Mouse (Mus musculus) macrophage (primary cell): ENCODE data around the gene Scd4. TPM values are rescaled to one million over a fixed set of nuclear protein-coding genes. Genes with fewer than 3 reads are reported as not detected.
"Not testable (repeated sequence)": the region's sequence is repeated elsewhere in the genome, so short reads cannot be mapped to it uniquely, and the experiment has no call there.

Experiments used
- H3K27ac ChIP-seq: fragments of 350-480 bp; formaldehyde crosslinking; 2 replicates; pipeline ENCODE4 v1.9.0; 2021
- H3K36me3 ChIP-seq: fragments of 350-480 bp; formaldehyde crosslinking; 2 replicates; pipeline ENCODE4 v1.9.0; 2021; ENCODE audit errors: inconsistent target
- H3K4me3 ChIP-seq: fragments of 350-480 bp; formaldehyde crosslinking; 2 replicates; pipeline ENCODE4 v1.9.0; 2021; ENCODE audit errors: inconsistent target
- H3K79me2 ChIP-seq: fragments of 350-480 bp; formaldehyde crosslinking; 2 replicates; pipeline ENCODE4 v1.9.0; 2021; ENCODE audit errors: inconsistent target
- whole genome bisulfite sequencing: methylation state at CpG from one replicate; pipeline ENCODE4 v1.1.7; 2026; ENCODE audit warnings: inconsistent platforms; ENCODE audit not compliant: missing documents; 5-methylcytosine and 5-hydroxymethylcytosine counted together
- polyA plus RNA-seq: library from polyadenylated mRNA; stranded (reverse); fragments of 250-400 nt; gene quantifications from 3 replicates; pipeline ENCODE4 v1.2.4, GENCODE M21; 2018; ENCODE audit warnings: inconsistent platforms

Gene Scd4
- polyA plus RNA-seq, 1 experiment from 2014 or later = 0.16 TPM

DNA sequence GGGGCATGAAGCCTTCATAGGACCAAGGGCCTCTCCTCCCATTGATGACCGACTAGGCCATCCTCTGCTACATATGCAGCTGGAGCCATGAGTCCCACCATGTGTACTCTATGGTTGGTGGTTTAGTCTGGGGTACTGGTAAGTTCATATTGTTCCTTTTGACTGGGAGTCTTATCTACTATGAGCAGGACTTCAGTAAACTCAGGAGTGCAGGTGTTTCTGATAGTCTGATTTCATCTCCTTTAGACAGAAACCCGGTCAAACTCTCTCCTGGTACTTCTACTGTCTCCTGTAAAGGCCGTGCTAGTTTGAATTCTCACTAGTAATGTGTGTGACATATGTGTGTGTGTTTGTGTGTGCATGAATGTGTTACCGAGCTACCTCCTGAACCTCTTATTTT lies 32.8 kb downstream of the Scd4 start:
- Histone ChIP-seq H3K27ac (no peak overlapping the region), H3K4me3 (no peak overlapping the region), H3K36me3 (no peaks in the 10 kb centered on the region), H3K79me2 (no peaks in the 10 kb centered on the region)
- WGBS = 94% methylated on average over 4 of the region's 4 CpGs

DNA sequence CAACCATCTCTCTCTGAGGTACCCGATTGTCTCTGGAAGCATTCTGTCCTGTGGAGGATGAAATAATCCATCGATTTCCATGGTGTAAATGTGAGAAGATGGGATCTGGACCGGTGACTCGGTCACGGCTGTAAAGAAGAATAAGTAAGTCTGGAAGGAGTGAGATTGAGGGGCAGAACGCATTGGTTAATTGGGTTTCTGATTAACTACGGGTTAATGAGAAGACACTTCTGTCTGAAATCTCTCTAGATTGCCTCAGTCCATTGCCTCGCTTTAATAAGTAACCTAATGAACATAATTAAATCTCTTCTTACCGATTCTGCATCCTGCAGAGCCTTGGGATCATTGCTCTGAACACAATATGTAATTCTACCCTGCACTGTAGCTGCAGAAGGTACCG lies 34.2 kb downstream of the Scd4 start:
- H3K79me2 ChIP-seq, H3K27ac ChIP-seq, H3K4me3 ChIP-seq, H3K36me3 ChIP-seq: not testable (repeated sequence)
- WGBS = 96% methylated on average over 7 of the region's 10 CpGs

DNA sequence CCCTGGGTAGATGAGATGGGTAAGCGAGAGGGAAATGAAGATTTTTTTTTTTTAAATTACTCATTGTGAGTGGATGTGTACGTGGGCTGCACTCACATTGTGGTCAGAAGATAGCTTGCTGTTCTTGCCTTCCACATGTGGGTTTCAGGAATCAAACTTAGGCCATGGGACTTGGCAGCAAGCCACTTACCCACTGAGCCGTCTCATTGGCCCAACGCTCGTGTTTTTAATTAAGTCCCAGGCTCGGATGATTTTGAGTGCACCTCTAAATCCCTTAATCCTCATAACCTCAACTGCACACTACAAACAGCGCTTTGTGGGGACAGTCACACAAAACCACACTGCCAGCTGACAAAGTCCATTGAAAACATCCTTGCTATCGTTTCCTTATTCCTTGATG lies 36.5 kb downstream of the Scd4 start:
- no peaks in the 10 kb centered on the region for H3K36me3 ChIP-seq
- 77% methylated on average over 8 of the region's 8 CpGs for WGBS
- H3K79me2 ChIP-seq = no peaks in the 10 kb centered on the region
- H3K4me3 ChIP-seq = no peak overlapping the region
- H3K27ac ChIP-seq = no peak overlapping the region

DNA sequence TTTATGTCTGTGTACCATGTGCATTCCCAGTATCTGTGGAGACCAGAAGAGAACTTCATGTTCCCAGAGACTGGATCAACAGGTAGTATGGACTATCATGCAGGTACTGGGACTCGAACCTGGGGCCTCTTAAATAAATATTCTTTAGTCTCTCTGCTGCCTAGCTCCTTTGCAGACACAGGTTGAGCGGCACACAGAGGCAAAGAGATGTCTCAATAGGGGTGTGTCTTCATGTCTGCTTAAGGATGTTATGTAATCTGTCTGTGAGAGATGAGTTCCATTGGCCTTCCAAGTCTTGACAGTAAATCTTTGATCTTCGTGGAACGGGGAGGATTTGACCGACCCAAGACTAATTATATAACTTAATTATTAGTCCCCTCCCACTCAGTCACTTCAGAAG lies 37.3 kb downstream of the Scd4 start:
- Histone ChIP-seq H3K79me2 (no peaks in the 10 kb centered on the region), H3K4me3 (no peak overlapping the region), H3K27ac (no peak overlapping the region), H3K36me3 (no peaks in the 10 kb centered on the region)
- WGBS = 58% methylated on average over 5 of the region's 5 CpGs

DNA sequence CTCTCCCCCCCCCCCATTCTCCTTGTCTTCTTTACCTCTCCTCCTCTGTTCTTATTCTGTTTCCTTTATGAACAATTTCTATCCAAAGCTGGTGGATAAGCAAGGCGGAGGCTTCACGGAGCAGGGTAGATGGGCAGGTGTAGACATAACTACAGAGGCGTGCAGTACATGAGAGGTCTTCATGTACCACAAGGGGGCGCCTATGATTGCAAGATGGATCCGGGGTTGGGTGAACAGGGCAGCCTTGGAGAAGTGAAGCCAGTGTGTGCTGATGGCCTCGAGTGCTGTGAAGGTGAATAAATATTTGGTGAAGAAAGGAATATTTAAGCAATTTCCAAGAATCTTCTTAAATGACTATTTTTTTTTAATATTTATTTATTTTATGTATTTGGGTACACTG lies 40.1 kb downstream of the Scd4 start:
- H3K36me3 ChIP-seq = no peaks in the 10 kb centered on the region
- no peak overlapping the region for H3K27ac ChIP-seq
- no peaks in the 10 kb centered on the region for H3K79me2 ChIP-seq
- WGBS = 15% methylated on average over 6 of the region's 6 CpGs
- no peak overlapping the region for H3K4me3 ChIP-seq

DNA sequence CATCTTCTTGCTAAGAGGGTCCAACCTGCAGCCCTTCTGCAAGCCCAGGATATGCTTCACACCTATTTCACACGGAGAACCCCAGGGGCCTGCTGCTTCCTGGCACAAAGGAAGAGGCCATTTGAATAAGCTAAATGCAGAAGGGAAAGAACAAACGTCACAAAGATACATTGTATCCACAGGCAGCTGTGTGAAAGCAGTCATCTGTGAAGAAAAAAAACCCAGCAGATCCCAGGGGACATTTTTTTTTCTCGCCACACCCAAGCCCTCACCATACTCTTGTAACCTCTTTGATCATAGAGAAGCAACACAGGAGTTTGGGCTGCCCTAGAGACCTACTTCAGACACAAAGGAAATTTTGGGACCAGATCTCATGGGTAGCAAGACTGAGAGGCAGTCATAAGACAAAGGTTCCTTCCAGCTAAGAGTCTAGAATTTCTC lies 43.6 kb downstream of the Scd4 start:
- Histone ChIP-seq H3K79me2 (no peaks in the 10 kb centered on the region), H3K36me3 (no peaks in the 10 kb centered on the region), H3K4me3 (no peak overlapping the region), H3K27ac (no peak overlapping the region)
- 51% methylated on average over 3 of the region's 3 CpGs for WGBS

DNA sequence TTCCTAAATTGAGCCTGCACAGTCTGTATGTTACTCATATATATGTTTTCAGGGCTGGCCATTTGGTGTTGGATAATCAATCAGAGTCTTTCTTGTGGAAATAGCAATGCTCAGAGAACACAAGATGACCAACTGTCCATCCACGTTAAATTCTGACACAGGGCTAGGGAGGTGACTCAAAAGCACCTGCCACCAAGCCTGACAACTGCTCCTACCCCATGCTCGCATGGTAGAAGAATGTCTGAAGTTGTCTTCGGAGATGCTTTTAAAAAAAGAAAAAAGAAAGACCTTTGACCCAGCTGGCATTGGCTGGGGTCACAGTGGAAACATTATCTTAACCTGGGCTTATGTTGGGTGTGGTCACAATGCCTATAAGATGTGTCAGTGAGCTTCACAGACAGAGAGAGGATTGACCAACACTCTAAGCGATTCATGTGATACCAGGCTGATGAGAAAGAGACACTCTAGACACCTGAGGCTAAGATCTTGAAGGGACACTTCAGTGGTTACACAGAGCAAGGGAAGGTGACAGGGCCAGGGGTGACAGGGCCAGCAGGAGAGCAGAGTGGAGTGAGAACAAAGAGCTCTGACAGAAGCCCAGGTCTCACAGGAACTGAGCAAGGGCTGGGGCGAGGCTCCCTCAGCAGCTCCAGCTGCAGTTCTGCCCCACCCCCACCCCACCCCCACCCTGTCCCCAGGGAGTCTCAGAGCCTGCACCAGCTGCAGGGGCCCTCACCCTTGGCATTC lies 44.9 kb downstream of the Scd4 start:
- no peak overlapping the region for H3K27ac ChIP-seq
- no peaks in the 10 kb centered on the region for H3K79me2 ChIP-seq
- H3K36me3 ChIP-seq = no peaks in the 10 kb centered on the region
- H3K4me3 ChIP-seq = no peak overlapping the region
- WGBS = 83% methylated on average over 5 of the region's 5 CpGs

DNA sequence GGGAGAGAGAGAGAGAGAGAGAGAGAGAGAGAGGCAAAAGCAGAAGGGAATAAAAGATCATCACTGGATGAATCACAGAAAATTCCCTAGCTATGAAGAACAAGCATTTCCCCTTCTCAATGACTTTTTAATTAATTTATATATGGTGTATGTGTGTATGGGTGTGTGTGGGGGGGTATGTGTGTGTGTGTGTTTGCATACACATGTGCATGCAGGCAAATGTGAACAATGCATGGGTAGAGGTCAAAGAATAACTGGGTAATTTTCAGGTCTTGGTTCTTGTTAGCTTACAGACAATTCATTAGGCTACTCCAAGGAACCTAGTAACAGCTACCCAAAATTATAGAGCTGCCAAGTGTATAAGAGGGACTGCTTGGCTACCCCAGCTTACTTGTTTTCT lies 46.2 kb downstream of the Scd4 start:
- Histone ChIP-seq H3K79me2 (no peaks in the 10 kb centered on the region), H3K27ac (no peak overlapping the region), H3K4me3 (no peak overlapping the region), H3K36me3 (no peaks in the 10 kb centered on the region)

DNA sequence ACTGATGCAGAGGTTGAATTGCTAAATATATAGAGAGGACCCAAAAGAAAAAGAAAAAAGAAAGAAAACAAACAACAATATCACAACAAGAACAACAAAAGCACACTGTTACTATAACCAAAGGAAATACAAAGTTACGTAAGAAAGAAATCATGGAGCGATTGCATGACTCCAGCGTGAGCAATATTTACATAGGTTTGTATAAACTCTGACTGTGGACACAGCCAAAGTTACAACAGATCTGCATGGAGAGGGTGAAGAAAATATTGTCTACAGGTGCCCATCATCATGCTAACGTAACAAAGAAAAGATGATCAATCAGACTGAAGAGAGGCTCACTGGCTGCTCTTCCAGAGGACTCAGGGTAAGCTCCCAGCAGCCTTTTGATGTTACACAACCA lies 47.2 kb downstream of the Scd4 start:
- no peaks in the 10 kb centered on the region for H3K79me2 ChIP-seq

DNA sequence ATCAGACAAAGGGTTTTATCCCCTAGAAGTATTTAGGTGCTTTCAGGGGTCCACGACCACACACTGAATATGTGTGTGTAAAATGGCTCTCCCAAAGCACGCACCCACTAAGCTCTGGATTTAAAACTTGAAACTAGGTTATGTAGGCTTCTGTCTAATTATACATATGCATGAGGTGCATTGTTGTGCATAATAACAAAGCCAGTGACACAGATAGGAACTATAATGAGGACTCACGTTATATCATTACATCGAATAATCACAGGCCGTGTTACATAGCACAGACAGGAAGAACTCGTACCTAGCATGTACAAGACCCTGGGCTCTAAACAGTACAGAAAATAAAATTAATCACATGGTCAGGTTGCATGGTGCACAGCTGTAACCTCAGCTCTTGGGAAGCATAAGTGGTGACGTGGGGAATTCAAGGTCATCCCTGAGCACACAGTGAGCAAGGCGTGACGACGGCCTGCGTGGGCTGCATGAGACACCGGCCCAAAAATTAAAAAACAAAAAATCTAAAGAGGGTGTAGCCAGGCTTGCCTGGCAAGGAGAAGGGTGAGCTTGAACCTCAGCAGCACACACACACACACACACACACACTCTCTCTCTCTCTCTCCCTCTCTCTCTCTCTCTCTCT lies 49.9 kb downstream of the Scd4 start:
- no peak overlapping the region for H3K27ac ChIP-seq
- no peaks in the 10 kb centered on the region for H3K79me2 ChIP-seq
- H3K36me3 ChIP-seq = no peaks in the 10 kb centered on the region
- H3K4me3 ChIP-seq = no peak overlapping the region
- WGBS = 93% methylated on average over 11 of the region's 12 CpGs

More for the DNA sequence above, 47.2 kb downstream of the Scd4 start:
- no peak overlapping the region for H3K4me3 ChIP-seq
- 88% methylated on average over 4 of the region's 4 CpGs for WGBS
- H3K27ac ChIP-seq = no peak overlapping the region
- H3K36me3 ChIP-seq = no peaks in the 10 kb centered on the region

DNA sequence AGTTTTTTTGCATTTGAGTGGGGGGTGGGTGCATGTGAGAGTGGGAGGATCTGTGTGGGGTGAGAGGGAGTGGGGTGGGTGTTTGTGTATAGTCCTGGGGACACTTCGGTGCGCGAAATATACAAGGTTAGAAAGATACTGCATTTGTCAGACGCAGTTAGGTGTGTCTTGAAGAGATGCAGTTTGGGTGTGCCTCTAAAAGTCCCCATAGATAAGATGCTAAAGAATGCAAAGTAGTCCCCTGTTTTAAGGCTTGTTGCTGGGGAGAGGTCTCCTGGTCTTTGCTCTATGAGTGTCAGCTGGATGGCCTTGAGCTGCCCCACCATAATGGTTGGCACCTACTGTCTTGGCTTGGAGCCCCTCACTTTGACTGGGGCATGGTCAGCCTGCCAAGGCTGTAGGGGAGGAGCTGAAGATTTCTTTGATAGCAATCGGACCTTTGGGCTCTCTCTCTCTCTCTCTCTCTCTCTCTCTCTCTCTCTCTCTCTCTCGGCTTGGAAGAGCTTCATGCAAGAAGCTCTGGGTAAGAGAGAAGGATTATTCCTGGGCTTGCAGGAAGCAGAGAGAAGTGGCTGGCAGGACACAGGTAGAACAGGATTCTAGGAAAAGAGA lies 53.1 kb downstream of the Scd4 start:
- H3K4me3 ChIP-seq = no peak overlapping the region
- WGBS = 95% methylated on average over 6 of the region's 6 CpGs
- no peak overlapping the region for H3K27ac ChIP-seq
- no peaks in the 10 kb centered on the region for H3K36me3 ChIP-seq
- no peaks in the 10 kb centered on the region for H3K79me2 ChIP-seq

DNA sequence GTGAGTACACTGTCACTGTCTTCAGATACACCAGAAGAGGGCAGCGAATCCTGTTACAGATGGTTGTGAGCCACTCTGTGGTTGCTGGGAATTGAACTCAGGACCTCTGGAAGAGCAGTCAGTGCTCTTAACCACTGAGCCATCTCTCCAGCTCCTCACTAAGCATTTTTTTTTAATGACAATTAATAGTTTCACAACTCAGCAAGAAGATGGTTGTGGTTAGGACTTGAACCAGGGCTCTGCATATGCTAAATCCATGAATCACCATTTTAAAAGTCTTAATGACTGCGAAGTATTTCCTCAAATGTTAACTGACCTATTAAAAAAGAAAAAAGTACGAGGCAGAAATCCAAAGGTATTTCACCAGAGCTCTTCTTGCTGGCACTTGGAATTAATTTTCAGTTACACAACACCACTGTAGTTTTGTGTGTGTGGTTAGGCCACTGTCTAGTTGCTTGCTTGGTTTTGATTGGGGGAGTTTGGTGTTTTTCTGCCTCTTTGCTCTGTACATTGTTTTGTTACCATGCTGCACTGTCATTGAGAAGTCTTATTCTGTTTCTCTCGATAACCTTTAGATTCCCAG lies 54.3 kb downstream of the Scd4 start:
- peak overlapping the region; percentile 84 for H3K27ac ChIP-seq
- WGBS = 57% methylated on average over 4 of the region's 4 CpGs

DNA sequence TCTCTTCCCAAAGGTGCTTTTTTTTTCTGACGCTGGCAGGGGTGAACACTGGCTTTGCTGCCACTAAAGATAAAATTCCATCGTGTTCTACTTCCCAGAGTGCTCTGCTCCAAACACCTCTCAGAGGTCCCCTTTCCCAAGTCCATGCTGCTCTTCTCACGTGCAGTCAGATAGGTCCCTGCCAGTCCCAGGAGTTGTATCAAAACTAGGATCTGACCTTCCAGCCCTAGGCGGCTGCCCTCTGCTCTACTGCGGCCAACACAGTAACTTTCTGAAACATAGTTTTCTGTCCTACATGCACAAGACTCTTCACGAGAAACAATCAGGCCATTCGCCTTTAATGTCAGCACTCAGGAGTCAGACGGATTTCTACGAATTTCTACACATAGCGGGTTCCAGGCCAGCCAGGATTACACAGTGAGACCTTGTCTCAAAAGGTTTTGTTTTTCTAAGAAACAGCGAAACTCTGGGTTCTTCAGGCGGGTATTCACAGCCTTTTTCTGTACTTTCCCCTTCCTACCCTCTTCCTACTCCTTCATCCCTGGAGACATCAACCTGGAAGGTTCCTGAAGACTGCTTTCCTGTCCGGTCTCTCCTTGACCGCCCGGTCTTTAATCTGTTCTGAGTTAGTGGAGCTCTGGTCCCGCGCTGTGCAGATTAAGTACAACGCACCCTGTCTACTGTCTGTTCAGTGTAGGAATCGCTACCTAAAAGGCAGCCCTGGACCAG lies 55.0 kb downstream of the Scd4 start:
- 32% methylated on average over 19 of the region's 19 CpGs for WGBS
- peak overlapping the region; percentile 84 for H3K27ac ChIP-seq
- no peaks in the 10 kb centered on the region for H3K79me2 ChIP-seq

More for the DNA sequence above, 54.3 kb downstream of the Scd4 start:
- Histone ChIP-seq H3K4me3 (no peak overlapping the region), H3K36me3 (no peaks in the 10 kb centered on the region), H3K79me2 (no peaks in the 10 kb centered on the region)

DNA sequence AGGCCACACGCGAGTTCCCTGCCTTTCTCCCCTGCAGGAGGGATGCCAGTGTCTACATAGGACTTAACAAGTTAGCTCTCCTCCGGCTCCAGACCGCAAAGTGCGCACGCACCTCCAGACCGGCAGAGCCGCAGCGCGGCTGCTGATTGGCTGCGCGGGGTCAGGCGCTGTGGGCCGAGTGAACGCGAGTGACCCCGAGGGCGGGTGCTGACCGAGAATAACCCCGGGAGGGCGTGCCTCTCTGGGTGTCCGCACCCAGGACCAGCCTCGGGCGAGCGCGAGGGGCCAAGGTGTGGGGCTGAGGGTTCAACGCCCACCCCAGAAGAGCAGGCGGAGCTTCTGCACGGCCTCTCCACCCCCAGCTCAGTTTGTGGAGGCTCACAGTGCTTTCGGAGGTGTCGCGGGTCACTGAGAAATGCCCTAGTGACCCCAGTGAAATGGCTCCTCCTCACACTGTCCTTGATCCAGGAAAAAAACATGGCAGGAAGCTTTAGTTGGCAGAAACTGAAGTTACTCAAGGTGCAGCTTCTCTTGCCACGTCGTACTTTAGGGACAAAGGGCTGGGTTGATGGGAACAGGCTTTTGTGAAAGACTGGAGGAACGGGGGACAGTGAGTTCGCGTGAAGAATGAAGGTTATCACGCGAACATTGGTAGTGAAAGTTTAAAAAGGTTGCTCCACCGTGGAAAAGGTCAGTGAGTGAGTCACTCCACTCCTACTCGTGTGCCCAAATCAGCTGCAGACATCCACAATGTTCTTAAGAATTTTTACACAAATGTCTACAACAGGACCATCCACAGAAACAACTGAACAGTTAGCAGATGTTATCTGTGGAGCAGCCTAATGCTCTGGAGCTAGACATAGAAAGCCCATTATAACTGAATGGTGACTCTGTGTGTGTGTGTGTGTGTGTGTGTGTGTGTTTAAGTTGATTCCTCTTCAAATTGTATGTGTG lies 55.9 kb downstream of the Scd4 start:
- WGBS = 5% methylated on average over 41 of the region's 41 CpGs
- Histone ChIP-seq H3K79me2 (no peaks in the 10 kb centered on the region), H3K27ac (peak overlapping the region; percentile 84), H3K4me3 (peak overlapping the region; percentile 22), H3K36me3 (no peaks in the 10 kb centered on the region)

More for the DNA sequence above, 55.0 kb downstream of the Scd4 start:
- H3K4me3 ChIP-seq = peak overlapping the region; percentile 22
- H3K36me3 ChIP-seq = no peaks in the 10 kb centered on the region
